Mouse (Mus musculus) lung, adult 18-20 months (tissue): Measurements from ENCODE around the gene Nap1l2.
"Not testable (repeated sequence)": the region's sequence is repeated elsewhere in the genome, so short reads cannot be mapped to it uniquely, and the experiment has no call there.

Experiments
- DNase-seq, 2 experiments: peaks; one replicate each; pipeline ENCODE4 v3.0.0; 2022; ENCODE audit warnings: mixed read lengths in 2 of 2

The Nap1l2 gene

DNA sequence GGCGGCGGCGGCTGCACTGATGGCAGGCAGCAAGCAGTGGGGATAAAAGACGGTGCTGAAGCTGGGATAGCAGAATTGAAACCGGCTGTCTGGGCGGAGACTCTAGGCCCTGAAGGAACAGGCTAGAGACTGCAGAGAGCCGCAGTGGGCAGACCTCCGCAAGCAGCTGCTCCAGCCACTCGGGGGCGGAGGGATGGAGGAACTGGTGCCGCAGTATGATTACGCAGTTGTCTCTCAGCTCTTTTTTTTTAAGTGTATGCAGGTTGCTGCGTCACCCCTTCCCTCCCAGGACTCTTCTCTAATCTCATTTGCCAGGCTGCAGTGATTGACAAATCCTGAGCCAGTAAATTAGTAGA, at the start of gene Nap1l2:
Gene Nap1l2, minus strand, starts transcription at position 210 of the 356 bp plus-strand sequence.
- peak; percentile 12 to 16 for DNase-seq

DNA sequence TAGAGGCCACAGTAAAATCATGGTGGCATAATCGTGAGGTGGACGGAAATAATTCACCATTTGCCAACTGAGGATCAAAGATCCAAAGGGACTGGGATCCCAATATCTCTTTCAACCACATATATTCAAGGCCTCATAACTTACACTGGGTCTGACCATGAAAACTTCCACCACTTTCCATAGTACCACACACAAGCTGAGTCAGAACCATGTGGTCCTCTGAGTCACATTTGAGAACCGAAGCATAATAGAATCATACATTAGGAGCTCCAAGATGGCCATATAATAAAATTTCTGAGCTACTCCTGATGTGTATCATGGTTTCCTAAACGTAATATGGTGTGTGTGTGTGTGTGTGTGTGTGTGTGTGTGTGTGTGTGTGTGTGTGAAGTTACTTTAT, 28.8 kb upstream of the Nap1l2 start:
- no peak for DNase-seq

DNA sequence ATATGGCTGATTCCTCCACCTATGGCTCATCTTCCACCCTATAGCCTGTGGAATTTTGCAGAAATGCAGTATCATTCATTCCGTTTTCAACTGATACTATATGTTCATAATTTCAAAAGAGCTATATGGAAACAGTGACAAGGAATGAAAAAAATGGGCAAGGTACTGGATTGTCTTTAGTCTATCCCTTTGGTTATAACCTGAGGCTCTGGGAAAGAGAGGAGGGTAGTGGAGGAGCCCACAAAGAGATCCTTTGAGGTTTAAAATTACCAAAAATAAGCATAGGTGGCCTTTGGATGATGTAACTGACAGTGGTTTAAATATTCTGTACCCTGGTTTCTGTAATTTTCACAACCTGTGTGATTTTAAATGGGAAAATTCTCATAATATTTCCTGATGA, 389 bp upstream of the Nap1l2 start:
- no peak for DNase-seq

DNA sequence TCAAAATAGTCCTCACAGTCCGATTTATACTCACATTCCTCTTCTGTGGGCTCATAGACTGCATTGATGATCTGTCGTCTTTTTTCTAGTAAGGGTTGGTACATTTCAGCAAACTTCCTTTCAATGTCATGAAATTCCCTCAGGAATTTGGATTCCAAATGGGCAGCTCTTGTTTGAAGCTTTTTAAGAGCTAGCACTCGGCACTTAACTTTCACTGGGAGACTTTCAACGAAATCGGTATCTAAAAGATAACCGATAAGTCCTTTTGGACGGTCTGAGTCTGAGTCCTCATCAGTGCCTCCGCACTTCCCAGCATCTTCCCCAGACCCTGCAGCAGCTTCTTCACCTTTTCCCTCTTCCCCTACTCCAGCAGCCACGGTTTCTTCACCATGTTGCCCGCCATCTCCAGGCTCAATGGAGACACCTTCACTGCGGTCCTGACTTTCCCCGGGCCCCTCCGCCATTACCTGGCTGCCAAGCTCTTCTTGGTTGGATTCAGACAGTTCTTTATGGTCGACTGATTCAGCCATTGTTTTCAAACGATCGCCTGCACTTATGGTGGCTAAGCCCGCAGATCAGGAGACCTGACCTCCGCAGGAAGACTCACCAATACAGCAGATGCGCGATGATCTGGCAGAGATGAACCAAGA, 534 bp downstream of the Nap1l2 start:
- DNase-seq = no peak

DNA sequence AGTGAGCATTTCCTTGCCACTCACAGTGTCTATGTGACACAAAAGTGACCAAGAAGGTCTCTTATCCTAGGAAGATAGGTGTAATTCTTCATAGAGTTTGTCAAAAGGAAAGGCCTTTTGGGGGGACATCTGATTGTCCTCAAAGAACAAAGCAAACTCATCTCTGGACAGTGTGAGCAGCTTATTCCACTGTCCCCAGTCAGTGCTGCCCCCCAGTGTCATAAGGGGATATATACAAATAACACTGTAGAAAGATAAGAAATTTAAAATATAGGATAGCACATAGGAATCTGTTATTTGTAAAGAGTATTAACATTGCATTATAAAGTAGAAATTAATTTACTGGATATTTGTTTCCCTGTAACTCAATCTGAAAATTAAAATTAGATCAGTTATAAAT, 2.9 kb downstream of the Nap1l2 start:
- no peak for DNase-seq

DNA sequence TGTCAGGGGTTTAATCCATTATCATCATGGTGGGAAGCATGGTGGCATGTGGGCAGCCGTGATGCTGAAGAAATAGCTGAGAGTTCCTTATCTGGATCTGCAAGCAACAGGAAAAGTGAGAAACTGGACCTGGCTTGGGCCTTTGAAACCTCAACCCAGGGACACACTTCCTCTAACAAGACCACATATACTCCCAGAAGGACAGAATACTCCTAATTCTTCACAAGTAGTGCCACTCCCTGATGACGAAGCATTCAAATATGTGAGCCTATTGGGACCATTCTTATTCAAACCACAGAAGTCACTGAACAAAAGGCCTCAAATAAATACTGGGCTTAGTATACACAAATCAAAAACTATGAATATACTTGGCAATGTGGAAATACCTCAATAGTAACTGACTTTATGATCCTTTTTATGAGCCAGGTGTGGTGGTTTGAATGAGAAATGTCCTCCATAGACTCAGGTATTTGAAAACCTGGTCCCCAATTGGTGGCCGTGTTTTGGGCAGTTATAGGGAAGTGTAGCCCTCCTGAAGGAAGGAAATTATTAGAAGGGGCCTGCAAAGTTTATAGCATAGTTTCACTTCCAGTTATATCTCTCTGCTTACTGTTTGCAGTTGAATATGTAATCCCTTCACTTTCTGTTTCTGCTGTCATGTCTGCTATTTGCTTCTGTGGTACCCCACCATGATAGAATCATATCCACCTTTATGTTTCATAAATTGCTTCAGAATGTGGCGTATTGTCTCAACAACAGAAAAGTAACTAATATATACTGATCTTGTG, 6.5 kb downstream of the Nap1l2 start:
- no peak for DNase-seq

DNA sequence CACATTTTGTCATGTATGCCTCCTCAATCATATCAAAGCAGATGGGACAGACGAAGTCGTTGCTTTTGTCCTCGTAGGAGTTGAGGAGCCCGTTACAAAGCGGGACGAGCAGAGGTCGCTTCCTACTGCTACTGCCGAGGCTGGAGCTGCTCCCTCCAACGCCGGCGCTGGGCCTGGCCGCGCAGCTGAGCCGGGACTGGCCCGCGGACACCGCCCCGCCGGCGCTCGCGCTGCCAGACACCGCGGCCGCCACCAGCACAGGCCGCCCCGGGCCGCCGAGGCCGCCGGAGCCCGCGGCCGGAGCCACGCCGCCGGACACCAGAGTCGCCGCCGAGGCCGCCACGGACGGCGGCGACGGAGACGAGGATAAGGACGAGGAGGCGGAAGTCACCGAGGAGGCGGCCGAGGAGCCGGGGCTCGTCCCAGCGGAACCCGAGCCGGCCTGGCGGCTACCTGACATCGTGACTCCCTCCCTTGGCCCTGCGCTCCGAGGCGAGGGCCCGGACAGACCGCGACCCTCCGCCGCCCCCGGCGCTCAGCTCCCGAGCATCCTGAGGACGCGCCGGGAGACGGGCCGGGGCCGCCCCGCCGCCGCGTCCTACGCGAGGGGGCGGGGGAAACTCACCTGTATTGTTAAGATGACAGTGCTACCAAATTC, 21.4 kb downstream of the Nap1l2 start:
- not testable (repeated sequence) for DNase-seq

DNA sequence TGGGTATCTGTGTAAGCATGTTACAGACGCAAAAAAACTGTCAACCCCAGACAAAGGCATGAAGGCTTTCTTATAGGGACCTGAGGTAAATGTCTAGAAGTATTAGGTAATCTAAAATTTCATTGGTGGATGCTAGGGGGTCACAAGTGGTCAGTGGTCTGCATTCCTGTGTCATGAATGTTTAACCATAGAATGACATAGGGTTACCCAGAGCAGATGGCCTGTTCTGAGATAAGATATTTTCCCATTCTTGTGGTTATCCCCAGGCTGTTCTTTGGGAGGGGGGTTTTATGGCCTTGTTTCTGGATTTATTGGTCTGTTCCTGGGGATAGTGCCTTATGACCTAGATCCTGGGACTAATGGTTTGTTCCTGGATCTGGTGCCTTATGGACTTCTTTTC, 30.3 kb downstream of the Nap1l2 start:
- DNase-seq = no peak

DNA sequence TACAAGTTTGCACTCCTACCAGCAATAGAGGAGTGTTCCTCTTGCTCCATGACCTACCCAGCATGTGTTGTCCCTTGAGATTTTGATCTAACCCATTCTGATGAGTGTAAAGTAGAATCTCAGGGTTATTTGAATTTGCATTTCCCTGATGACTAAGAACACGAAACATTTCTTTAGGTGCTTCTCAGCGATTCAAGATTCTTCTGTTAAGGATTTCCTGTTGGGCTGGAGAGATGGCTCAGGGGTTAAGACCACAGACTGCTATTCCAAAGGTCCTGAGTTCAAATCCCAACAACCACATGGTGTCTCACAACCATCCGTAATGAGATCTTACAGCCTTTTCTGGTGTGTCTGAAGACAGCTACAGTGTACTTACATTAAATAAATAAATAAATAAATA, 47.9 kb downstream of the Nap1l2 start:
- DNase-seq = no peak
